Mouse (Mus musculus): ENCODE measurements around the gene Pdxdc1.
"Not testable (repeated sequence)": the region's sequence is repeated elsewhere in the genome, so short reads cannot be mapped to it uniquely, and the experiment has no call there.

Gene Pdxdc1

GRCm38 (mm10) chr16:13813200-13813599, 89.7 kb downstream of the Pdxdc1 start:
- DNase-seq (ENCODE audit: low spot score), result no peak

GRCm38 (mm10) chr16:13812152-13812551, 90.8 kb downstream of the Pdxdc1 start:
- no peak for DNase-seq (ENCODE audit: low spot score)

- no peak for DNase-seq (ENCODE audit: low spot score)
These were observed 94.5 kb downstream of the Pdxdc1 start for GRCm38 (mm10) chr16:13808410-13808809.

- no peak for DNase-seq (ENCODE audit: low spot score)
These were observed 95.3 kb downstream of the Pdxdc1 start for GRCm38 (mm10) chr16:13807616-13808015.

- DNase-seq (ENCODE audit: low spot score), result no peak
These were observed 98.3 kb downstream of the Pdxdc1 start for GRCm38 (mm10) chr16:13804666-13805065.

- no peak for DNase-seq (ENCODE audit: low spot score)
These were observed 101.7 kb downstream of the Pdxdc1 start for GRCm38 (mm10) chr16:13801231-13801630.

- no peak for DNase-seq (ENCODE audit: low spot score)
These were observed 106.2 kb downstream of the Pdxdc1 start for GRCm38 (mm10) chr16:13796746-13797175.

- not testable (repeated sequence) for DNase-seq (ENCODE audit: low spot score)
These were observed 109.5 kb downstream of the Pdxdc1 start for GRCm38 (mm10) chr16:13793441-13793840.

GRCm38 (mm10) chr16:13785932-13786331, 117.0 kb downstream of the Pdxdc1 start:
- no peak for DNase-seq (ENCODE audit: low spot score)

All from spleen, adult 12 weeks (tissue).